Mouse (Mus musculus): ENCODE measurements around the gene Klc3.

DNA sequence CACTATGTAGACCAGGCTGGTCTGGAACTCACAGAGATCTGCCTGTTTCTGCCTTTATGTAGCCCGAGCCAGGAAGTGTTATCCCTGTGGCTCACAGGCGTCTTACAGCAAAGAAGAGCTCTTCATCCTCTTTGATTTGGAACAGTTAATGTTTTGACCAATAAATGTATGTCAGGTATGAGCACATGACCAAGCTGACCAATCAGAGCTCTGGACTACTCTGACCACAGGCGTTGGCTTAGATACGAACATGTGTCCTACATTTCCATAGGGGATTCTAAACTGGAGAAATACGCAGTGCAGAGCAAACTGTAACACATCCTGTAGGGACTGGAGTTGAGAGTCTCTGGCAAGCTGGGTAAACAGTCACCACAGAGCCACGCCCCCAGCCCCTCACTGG lies 23.0 kb upstream of the Klc3 start:
- TF ChIP-seq CTCF (IDR thresholded peaks at IDR 0.05; ENCODE audit: extremely low read depth, insufficient read depth, insufficient read length, insufficient replicate concordance) (no peak), POLR2A (IDR thresholded peaks at IDR 0.05; ENCODE audit: low read depth, low read length) (no peak)
